Mouse (Mus musculus) gastrocnemius, adult 8-10 months (tissue): ENCODE results near the gene Pip4k2b. TPM values are rescaled to one million over a fixed set of nuclear protein-coding genes. Genes with fewer than 3 reads are reported as not detected.

ENCODE experiments used
- DNase-seq, 2 experiments: peaks; one replicate each; pipeline ENCODE4 v3.0.0; 2022; ENCODE audit warnings: low spot score in 2 of 2
- microRNA-seq: library from miRNA; unstranded; fragments of <30 nt; microRNA quantifications from one replicate; pipeline ENCODE4 v1.2.0, GENCODE M21; 2022
- total RNA-seq, 4 experiments: library from RNA; stranded (reverse); gene quantifications; 2 replicates each; pipeline ENCODE4 v1.2.4; 2022

Pip4k2b gene
- total RNA-seq, 4 experiments from 2014 or later = 68.1 to 81.6 (median 73.1) TPM

- DNase-seq = peak in 1 of 2 experiments; percentile 58
Observed at GRCm38 (mm10) chr11:97668160-97668559, 76.3 kb downstream of the Pip4k2b start.

GRCm38 (mm10) chr11:97666794-97667193 is 77.7 kb downstream of the Pip4k2b start:
- DNase-seq = no peak

GRCm38 (mm10) chr11:97666221-97666620 is 78.3 kb downstream of the Pip4k2b start:
- no peak for DNase-seq

GRCm38 (mm10) chr11:97665431-97665830 is 79.1 kb downstream of the Pip4k2b start:
- DNase-seq = no peak

Small RNA genes within 50 kb of the gene (microRNA-seq; reads per million reads assigned to microRNA genes)
- gene Mir6927 (not detected), gene Mir8102 (not detected)

Other genes with a start within 250 kb of the Pip4k2b start
- gene 4933428G20Rik, start 244.4 kb downstream of the Pip4k2b start, total RNA-seq = not detected
- 1 to 10 TPM; 1.1 to 2.5 (median 1.6) TPM for gene Srcin1, start 168.5 kb downstream of the Pip4k2b start, total RNA-seq
- under 1 TPM; 0.39 to 0.92 (median 0.75) TPM for gene Epop, start 115.0 kb downstream of the Pip4k2b start, total RNA-seq
- 10 to 100 TPM; 45.5 to 63.7 (median 51.7) TPM for gene Mllt6, start 81.3 kb downstream of the Pip4k2b start, total RNA-seq
- gene Cisd3, start 58.9 kb downstream of the Pip4k2b start, total RNA-seq = 100 to 1,000 TPM; 102 to 119 (median 105) TPM
- gene Pcgf2, start 44.2 kb downstream of the Pip4k2b start, total RNA-seq = 1 to 10 TPM; 1.2 to 2.7 (median 1.5) TPM
- gene Psmb3, start 41.3 kb downstream of the Pip4k2b start, total RNA-seq = 100 to 1,000 TPM; 164 to 175 (median 171) TPM
- gene Cwc25, start 21.9 kb upstream of the Pip4k2b start, total RNA-seq = 1 to 10 TPM; 3.2 to 5.9 (median 4.7) TPM
- gene 1700001P01Rik, start 31.2 kb upstream of the Pip4k2b start, total RNA-seq = not detected
- 100 to 1,000 TPM; 371 to 534 (median 431) TPM for gene Rpl23, start 37.7 kb upstream of the Pip4k2b start, total RNA-seq
- 10 to 100 TPM in 2 of 4 experiments, 1 to 10 TPM in 2; 5.9 to 11.2 (median 9.0) TPM for gene Lasp1, start 54.3 kb upstream of the Pip4k2b start, total RNA-seq
- under 1 TPM; 0.19 to 0.51 (median 0.32) TPM for gene B230217C12Rik, start 96.1 kb upstream of the Pip4k2b start, total RNA-seq
- under 1 TPM in 3 of 4 experiments, not detected in 1; 0.15 to 0.48 (median 0.46) TPM for gene Fbxo47, start 139.4 kb upstream of the Pip4k2b start, total RNA-seq
- 1 to 10 TPM; 1.3 to 3.4 (median 1.9) TPM for gene Plxdc1, start 241.7 kb upstream of the Pip4k2b start, total RNA-seq